Mouse (Mus musculus) spleen, adult 2 months (tissue): ENCODE results near the gene Ubp1.

Source experiments
- CTCF ChIP-seq: fragments of 200-500 bp; IDR thresholded peaks from 2 replicates; pipeline ENCODE4 v1.5.1; 2011; ENCODE audit warnings: mild to moderate bottlenecking, inconsistent platforms; ENCODE audit not compliant: insufficient read depth, insufficient read length, insufficient replicate concordance; ENCODE audit errors: extremely low read depth
- POLR2A ChIP-seq: fragments of 200-500 bp; IDR thresholded peaks from 2 replicates; pipeline ENCODE4 v1.6.1; 2011; ENCODE audit warnings: low read depth, low read length, inconsistent platforms

GRCm38 (mm10) chr9:113935638-113936037 lies 4.9 kb downstream of the Ubp1 start:
- TF ChIP-seq POLR2A (no peak), CTCF (no peak)
